Mouse (Mus musculus) midbrain, embryonic 10.5 days (tissue): ENCODE data around the gene Gm19426. TPM values are rescaled to one million over a fixed set of nuclear protein-coding genes. Genes with fewer than 3 reads are reported as not detected.

Experiments used
- DNase-seq: peaks from one replicate; pipeline ENCODE4 v3.0.0-alpha.2; 2017; ENCODE audit warnings: low spot score
- H3K27ac ChIP-seq: fragments of 300-500 bp; sonication (generic); replicated peaks from 2 replicates; pipeline ENCODE4 v1.5.1; 2016; ENCODE audit warnings: mild to moderate bottlenecking
- H3K27me3 ChIP-seq: fragments of 300-500 bp; sonication (generic); 2 replicates; pipeline ENCODE4 v1.6.1; 2016; ENCODE audit warnings: low read depth, mild to moderate bottlenecking; ENCODE audit not compliant: poor library complexity, severe bottlenecking
- H3K36me3 ChIP-seq: fragments of 300-500 bp; sonication (generic); 2 replicates; pipeline ENCODE4 v1.6.1; 2016; ENCODE audit warnings: mild to moderate bottlenecking, moderate library complexity
- H3K4me1 ChIP-seq: fragments of 300-500 bp; sonication (generic); 2 replicates; pipeline ENCODE4 v1.6.1; 2016
- H3K4me3 ChIP-seq: fragments of 300-500 bp; sonication (generic); 2 replicates; pipeline ENCODE4 v1.5.1; 2016; ENCODE audit warnings: mild to moderate bottlenecking, moderate library complexity
- H3K9me3 ChIP-seq: fragments of 300-500 bp; sonication (generic); replicated peaks from 2 replicates; pipeline ENCODE4 v1.6.1; 2016; ENCODE audit warnings: mild to moderate bottlenecking
- WGBS: fragments of 180-500 bp; shearing (Covaris S2); methylation state at CpG from one replicate; pipeline ENCODE4 v1.1.7; 2016; 5-methylcytosine and 5-hydroxymethylcytosine counted together
- polyA plus RNA-seq: library from polyadenylated mRNA; unstranded; fragments of >200 nt; fragmentation: Nextera tagmentation; extraction: Ambion mirVana; gene quantifications from 2 replicates; pipeline ENCODE4 v1.2.1, GENCODE M21; 2016

Gene Gm19426
- 9.0 and 10.8 TPM in 2 replicates for polyA plus RNA-seq

GRCm38 (mm10) chr2:84743561-84743960 is at the start of gene Gm19426:
TSS of gene Gm19426 (minus strand) at chr2:84743655.
- Histone ChIP-seq H3K27ac (peak within 1 kb of the TSS; percentile 100), H3K9me3 (no peaks in the 10 kb centered on the region), H3K4me1 (peaks cover 52% of the 10 kb centered on the region), H3K36me3 (peaks cover 23% of the 10 kb centered on the region), H3K4me3 (peak within 1 kb of the TSS; percentile 92), H3K27me3 (peaks cover 8% of the 10 kb centered on the region)
- peak; percentile 95 for DNase-seq
- under 1% methylated on average over 25 of the region's 25 CpGs for WGBS

GRCm38 (mm10) chr2:84793154-84793553 is 49.7 kb upstream of the Gm19426 start:
- no peak overlapping the region for H3K4me3 ChIP-seq
- no peaks in the 10 kb centered on the region for H3K36me3 ChIP-seq
- DNase-seq: no peak
- no peaks in the 10 kb centered on the region for H3K27me3 ChIP-seq
- peaks cover 20% of the 10 kb centered on the region; the same call in 1 of the 2 replicates for H3K9me3 ChIP-seq
- H3K27ac ChIP-seq: no peak overlapping the region
- 92% methylated on average over 3 of the region's 3 CpGs for WGBS
- peaks cover 14% of the 10 kb centered on the region; the same call in 1 of the 2 replicates for H3K4me1 ChIP-seq

GRCm38 (mm10) chr2:84792516-84792915 is 49.1 kb upstream of the Gm19426 start:
- DNase-seq: no peak

GRCm38 (mm10) chr2:84790418-84790817 is 47.0 kb upstream of the Gm19426 start:
- H3K27me3 ChIP-seq: no peaks in the 10 kb centered on the region
- DNase-seq: no peak
- WGBS: 55% methylated on average over 9 of the region's 9 CpGs
- H3K36me3 ChIP-seq: no peaks in the 10 kb centered on the region
- no peak overlapping the region for H3K4me3 ChIP-seq
- H3K9me3 ChIP-seq: peaks cover 14% of the 10 kb centered on the region; the same call in 1 of the 2 replicates
- H3K4me1 ChIP-seq: 0 out of 2 replicates have a peak, but pooled peaks cover 8% of the 10 kb centered on the region
- H3K27ac ChIP-seq: no peak overlapping the region

More at GRCm38 (mm10) chr2:84792516-84792915, 49.1 kb upstream of the Gm19426 start:
- H3K4me1 ChIP-seq: 0 out of 2 replicates have a peak, but pooled peaks cover 8% of the 10 kb centered on the region
- H3K36me3 ChIP-seq: no peaks in the 10 kb centered on the region
- no peak overlapping the region for H3K4me3 ChIP-seq
- H3K27ac ChIP-seq: no peak overlapping the region
- WGBS: 91% methylated on average over 3 of the region's 3 CpGs
- H3K27me3 ChIP-seq: no peaks in the 10 kb centered on the region
- peaks cover 20% of the 10 kb centered on the region; the same call in 1 of the 2 replicates for H3K9me3 ChIP-seq

GRCm38 (mm10) chr2:84788316-84788715 is 44.9 kb upstream of the Gm19426 start:
- WGBS: 85% methylated on average over 3 of the region's 3 CpGs
- Histone ChIP-seq H3K27ac (no peak overlapping the region), H3K4me3 (no peak overlapping the region), H3K27me3 (no peaks in the 10 kb centered on the region), H3K9me3 (no peaks in the 10 kb centered on the region), H3K36me3 (no peaks in the 10 kb centered on the region), H3K4me1 (0 out of 2 replicates have a peak, but pooled peaks cover 8% of the 10 kb centered on the region)
- DNase-seq: no peak

GRCm38 (mm10) chr2:84783840-84784566 is 40.5 kb upstream of the Gm19426 start:
- Histone ChIP-seq H3K36me3 (no peaks in the 10 kb centered on the region), H3K27ac (no peak overlapping the region), H3K4me3 (no peak overlapping the region), H3K4me1 (no peaks in the 10 kb centered on the region), H3K27me3 (no peaks in the 10 kb centered on the region), H3K9me3 (no peaks in the 10 kb centered on the region)
- WGBS: 88% methylated on average over 3 of the region's 3 CpGs
- DNase-seq: no peak

GRCm38 (mm10) chr2:84783315-84783714 is 39.9 kb upstream of the Gm19426 start:
- Histone ChIP-seq H3K4me1 (no peaks in the 10 kb centered on the region), H3K36me3 (no peaks in the 10 kb centered on the region), H3K4me3 (no peak overlapping the region), H3K9me3 (no peaks in the 10 kb centered on the region), H3K27ac (no peak overlapping the region), H3K27me3 (no peaks in the 10 kb centered on the region)
- no peak for DNase-seq
- 90% methylated on average over 1 of the region's 1 CpGs for WGBS

- H3K4me3 ChIP-seq: no peak overlapping the region
- H3K4me1 ChIP-seq: peaks cover 21% of the 10 kb centered on the region
- 63% methylated on average over 6 of the region's 6 CpGs for WGBS
- H3K36me3 ChIP-seq: no peaks in the 10 kb centered on the region
- H3K27ac ChIP-seq: no peak overlapping the region
- no peak for DNase-seq
- H3K9me3 ChIP-seq: no peaks in the 10 kb centered on the region
- no peaks in the 10 kb centered on the region for H3K27me3 ChIP-seq
These were observed 35.8 kb upstream of the Gm19426 start for GRCm38 (mm10) chr2:84779210-84779609.

GRCm38 (mm10) chr2:84777706-84778105 is 34.3 kb upstream of the Gm19426 start:
- H3K27me3 ChIP-seq: 0 out of 2 replicates have a peak, but pooled peaks cover 4% of the 10 kb centered on the region
- peak overlapping the region; percentile 46 for H3K27ac ChIP-seq
- WGBS: 61% methylated on average over 3 of the region's 3 CpGs
- H3K36me3 ChIP-seq: no peaks in the 10 kb centered on the region
- no peak for DNase-seq
- H3K4me1 ChIP-seq: peaks cover 34% of the 10 kb centered on the region
- H3K4me3 ChIP-seq: no peak overlapping the region
- no peaks in the 10 kb centered on the region for H3K9me3 ChIP-seq

GRCm38 (mm10) chr2:84775665-84776064 is 32.2 kb upstream of the Gm19426 start:
- H3K27me3 ChIP-seq: 0 out of 2 replicates have a peak, but pooled peaks cover 4% of the 10 kb centered on the region
- H3K4me3 ChIP-seq: no peak overlapping the region
- no peaks in the 10 kb centered on the region for H3K9me3 ChIP-seq
- no peak for DNase-seq
- H3K4me1 ChIP-seq: peaks cover 34% of the 10 kb centered on the region
- peak overlapping the region; percentile 91 for H3K27ac ChIP-seq
- WGBS: 84% methylated on average over 6 of the region's 6 CpGs
- no peaks in the 10 kb centered on the region for H3K36me3 ChIP-seq

- no peaks in the 10 kb centered on the region for H3K9me3 ChIP-seq
- 0 out of 2 replicates have a peak, but pooled peaks cover 4% of the 10 kb centered on the region for H3K27me3 ChIP-seq
- H3K4me3 ChIP-seq: peak within 1 kb of the TSS; percentile 49
- 63% methylated on average over 9 of the region's 9 CpGs for WGBS
- no peaks in the 10 kb centered on the region for H3K36me3 ChIP-seq
- H3K27ac ChIP-seq: peak within 1 kb of the TSS; percentile 91
- H3K4me1 ChIP-seq: peaks cover 34% of the 10 kb centered on the region
- DNase-seq: peak; percentile 26
These were observed 31.8 kb upstream of the Gm19426 start, which contains the start of gene Serping1 for GRCm38 (mm10) chr2:84775241-84775640. TSS of gene Serping1 (minus strand) at chr2:84775444.

- WGBS: under 1% methylated on average over 14 of the region's 15 CpGs
- DNase-seq: peak; percentile 88
- peak overlapping the region; percentile 49 for H3K4me3 ChIP-seq
- H3K27ac ChIP-seq: peak overlapping the region; percentile 91
- 0 out of 2 replicates have a peak, but pooled peaks cover 4% of the 10 kb centered on the region for H3K27me3 ChIP-seq
- peaks cover 4% of the 10 kb centered on the region; the same call in 1 of the 2 replicates for H3K36me3 ChIP-seq
- H3K4me1 ChIP-seq: peaks cover 34% of the 10 kb centered on the region
- no peaks in the 10 kb centered on the region for H3K9me3 ChIP-seq
These were observed 31.3 kb upstream of the Gm19426 start for GRCm38 (mm10) chr2:84774751-84775150.

- H3K27ac ChIP-seq: peak overlapping the region; percentile 91
- H3K4me3 ChIP-seq: no peak overlapping the region
- WGBS: 83% methylated on average over 5 of the region's 5 CpGs
- peaks cover 34% of the 10 kb centered on the region for H3K4me1 ChIP-seq
- no peaks in the 10 kb centered on the region for H3K9me3 ChIP-seq
- DNase-seq: no peak
- H3K27me3 ChIP-seq: 0 out of 2 replicates have a peak, but pooled peaks cover 4% of the 10 kb centered on the region
- H3K36me3 ChIP-seq: peaks cover 9% of the 10 kb centered on the region; the same call in 1 of the 2 replicates
These were observed 29.7 kb upstream of the Gm19426 start for GRCm38 (mm10) chr2:84773195-84773594.
